Mouse (Mus musculus) megakaryocyte, embryonic 14.5 days (primary cell): Measurements from ENCODE around the gene Adamtsl3.
"Not testable (repeated sequence)": the region's sequence is repeated elsewhere in the genome, so short reads cannot be mapped to it uniquely, and the experiment has no call there.

Source experiments
- FLI1 ChIP-seq: IDR thresholded peaks from 2 replicates; pipeline ENCODE4 v1.6.1; 2012; ENCODE audit warnings: low read length, inconsistent platforms, mixed read lengths
- GATA1 ChIP-seq: IDR thresholded peaks from 3 replicates; pipeline ENCODE4 v1.6.1; 2012; ENCODE audit warnings: mixed read lengths, low read length, inconsistent platforms, borderline replicate concordance

DNA sequence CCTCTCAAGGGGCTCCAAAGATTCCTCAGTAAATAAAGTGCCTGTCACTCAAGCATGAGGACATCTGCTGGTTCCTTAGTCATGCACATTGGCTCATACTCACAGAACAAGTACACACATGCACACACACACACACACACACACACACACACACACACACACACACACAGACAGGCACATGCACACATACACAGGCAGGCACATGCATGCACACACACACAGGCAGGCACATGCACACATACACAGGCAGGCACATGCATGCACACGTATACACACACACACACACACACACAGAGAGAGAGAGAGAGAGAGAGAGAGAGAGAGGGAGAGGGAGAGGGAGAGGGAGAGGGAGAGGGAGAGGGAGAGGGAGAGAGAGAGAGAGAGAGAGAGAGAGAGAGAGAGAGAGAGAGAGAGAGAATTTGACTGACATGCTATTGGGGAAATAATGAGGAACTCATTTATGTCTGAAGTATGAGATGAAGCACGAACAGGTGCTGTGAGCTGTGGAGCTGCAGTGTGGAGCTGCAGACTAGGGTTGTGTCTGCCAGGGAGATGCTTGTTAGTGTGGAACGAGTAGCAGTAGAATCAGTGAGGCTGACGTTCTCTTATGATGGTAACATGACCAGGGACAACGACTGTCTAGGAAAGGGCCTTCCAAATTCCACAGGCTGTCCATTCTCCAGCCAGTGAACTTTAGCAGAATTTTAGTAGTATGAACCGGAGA is 85.0 kb downstream of the Adamtsl3 start:
- not testable (repeated sequence) for TF ChIP-seq GATA1, FLI1
